Mouse (Mus musculus) lung, embryonic 14.5 days (tissue): ENCODE measurements around the gene Pitpnm1. TPM values are rescaled to one million over a fixed set of nuclear protein-coding genes. Genes with fewer than 3 reads are reported as not detected.

Experiments used
- ATAC-seq: fragments of 200-750 bp; cut with Nextera tagmentation; 2 replicates; pipeline ENCODE4 v1.8.0; 2017; ENCODE audit warnings: mild to moderate bottlenecking, moderate TSS enrichment, moderate library complexity; ENCODE audit not compliant: insufficient read depth
- DNase-seq: peaks from one replicate; pipeline ENCODE4 v3.0.0-alpha.2; 2015
- H3K27ac ChIP-seq: fragments of 300-500 bp; sonication (generic); 2 replicates; pipeline ENCODE4 v1.5.1; 2014; ENCODE audit warnings: low read depth, mild to moderate bottlenecking, moderate library complexity
- H3K27me3 ChIP-seq: fragments of 300-500 bp; sonication (generic); 2 replicates; pipeline ENCODE4 v1.6.1; 2014; ENCODE audit warnings: low read length, control low read depth; ENCODE audit not compliant: insufficient read depth
- H3K36me3 ChIP-seq: fragments of 300-500 bp; sonication (generic); 2 replicates; pipeline ENCODE4 v1.6.1; 2014; ENCODE audit warnings: control low read depth; ENCODE audit not compliant: insufficient read depth
- H3K4me1 ChIP-seq: fragments of 300-500 bp; sonication (generic); 2 replicates; pipeline ENCODE4 v1.6.1; 2014; ENCODE audit warnings: antibody characterized with exemption, control low read depth; ENCODE audit not compliant: insufficient read depth
- H3K4me2 ChIP-seq: fragments of 300-500 bp; sonication (generic); 2 replicates; pipeline ENCODE4 v1.6.1; 2014; ENCODE audit warnings: mild to moderate bottlenecking
- H3K4me3 ChIP-seq: fragments of 300-500 bp; sonication (generic); 2 replicates; pipeline ENCODE4 v1.5.1; 2014; ENCODE audit warnings: low read depth, low read length
- H3K9ac ChIP-seq: fragments of 300-500 bp; sonication (generic); 2 replicates; pipeline ENCODE4 v1.6.1; 2014
- H3K9me3 ChIP-seq: fragments of 300-500 bp; sonication (generic); 2 replicates; pipeline ENCODE4 v1.6.1; 2016; ENCODE audit warnings: low read depth, low read length, control low read depth
- CTCF ChIP-seq: IDR thresholded peaks from 2 replicates; pipeline ENCODE4 v1.5.1; 2016; ENCODE audit warnings: antibody characterized with exemption, low read depth
- WGBS: fragments of 180-500 bp; shearing (Covaris S2); extraction: QIAGEN DNeasy Blood & Tissue Kit; methylation state at CpG from one replicate; pipeline ENCODE4 v1.1.7; 2014; 5-methylcytosine and 5-hydroxymethylcytosine counted together
- polyA plus RNA-seq: library from polyadenylated mRNA; unstranded; fragments of >200 nt; fragmentation: Nextera tagmentation; extraction: Ambion mirVana; gene quantifications from 2 replicates; pipeline ENCODE4 v1.2.1, GENCODE M21; 2014

The Pitpnm1 gene
- polyA plus RNA-seq, 1 experiment from 2014 or later = 5.5 TPM

- no peak for TF ChIP-seq CTCF
- Histone ChIP-seq H3K4me1 (peaks cover 13% of the 10 kb centered on the region; the same call in 1 of the 2 replicates), H3K4me2 (no peak overlapping the region), H3K9me3 (no peaks in the 10 kb centered on the region), H3K4me3 (no peak overlapping the region), H3K27ac (no peak overlapping the region), H3K27me3 (peaks cover 31% of the 10 kb centered on the region), H3K36me3 (no peaks in the 10 kb centered on the region), H3K9ac (no peak overlapping the region)
- DNase-seq (no peak), ATAC-seq (no peak)
- 86% methylated on average over 2 of the region's 2 CpGs for WGBS
These were observed 2.3 kb downstream of the Pitpnm1 start for GRCm38 (mm10) chr19:4102049-4102448.

GRCm38 (mm10) chr19:4102626-4103025 is 2.8 kb downstream of the Pitpnm1 start:
- ATAC-seq (no peak), DNase-seq (no peak)
- no peak overlapping the region for H3K27ac ChIP-seq
- H3K9ac ChIP-seq = no peak overlapping the region
- H3K4me3 ChIP-seq = no peak overlapping the region
- H3K4me2 ChIP-seq = no peak overlapping the region
- no peak for TF ChIP-seq CTCF
- no peaks in the 10 kb centered on the region for H3K36me3 ChIP-seq
- H3K4me1 ChIP-seq = peaks cover 13% of the 10 kb centered on the region; the same call in 1 of the 2 replicates
- H3K27me3 ChIP-seq = peaks cover 31% of the 10 kb centered on the region
- 89% methylated on average over 12 of the region's 12 CpGs for WGBS
- no peaks in the 10 kb centered on the region for H3K9me3 ChIP-seq

- H3K36me3 ChIP-seq = no peaks in the 10 kb centered on the region
- no peak overlapping the region for H3K4me3 ChIP-seq
- H3K9me3 ChIP-seq = no peaks in the 10 kb centered on the region
- DNase-seq = no peak
- H3K27me3 ChIP-seq = peaks cover 31% of the 10 kb centered on the region
- WGBS = 92% methylated on average over 18 of the region's 18 CpGs
- no peak overlapping the region for H3K4me2 ChIP-seq
- TF ChIP-seq CTCF = no peak
- H3K9ac ChIP-seq = no peak overlapping the region
- H3K4me1 ChIP-seq = peaks cover 13% of the 10 kb centered on the region; the same call in 1 of the 2 replicates
- no peak for ATAC-seq
- no peak overlapping the region for H3K27ac ChIP-seq
These were observed 3.5 kb downstream of the Pitpnm1 start for GRCm38 (mm10) chr19:4103294-4103693.

GRCm38 (mm10) chr19:4103792-4104191 is 4.0 kb downstream of the Pitpnm1 start:
- H3K9me3 ChIP-seq = no peaks in the 10 kb centered on the region
- ATAC-seq (no peak), DNase-seq (no peak)
- no peaks in the 10 kb centered on the region for H3K36me3 ChIP-seq
- WGBS = 53% methylated on average over 3 of the region's 3 CpGs
- H3K9ac ChIP-seq = no peak overlapping the region
- H3K27me3 ChIP-seq = peaks cover 31% of the 10 kb centered on the region
- no peak overlapping the region for H3K27ac ChIP-seq
- peaks cover 13% of the 10 kb centered on the region; the same call in 1 of the 2 replicates for H3K4me1 ChIP-seq
- TF ChIP-seq CTCF = no peak
- H3K4me3 ChIP-seq = no peak overlapping the region
- H3K4me2 ChIP-seq = no peak overlapping the region

GRCm38 (mm10) chr19:4104675-4105194 is 4.9 kb downstream of the Pitpnm1 start:
- Histone ChIP-seq H3K36me3 (no peaks in the 10 kb centered on the region), H3K9me3 (no peaks in the 10 kb centered on the region), H3K4me1 (peaks cover 7% of the 10 kb centered on the region; the same call in 1 of the 2 replicates), H3K4me3 (no peak overlapping the region), H3K4me2 (no peak overlapping the region), H3K9ac (no peak overlapping the region), H3K27me3 (peaks cover 26% of the 10 kb centered on the region), H3K27ac (no peak overlapping the region)
- 88% methylated on average over 16 of the region's 16 CpGs for WGBS
- no peak for DNase-seq
- no peak for TF ChIP-seq CTCF
- no peak for ATAC-seq

GRCm38 (mm10) chr19:4106654-4107053 is 6.9 kb downstream of the Pitpnm1 start:
- H3K9ac ChIP-seq = no peak overlapping the region
- 86% methylated on average over 14 of the region's 14 CpGs for WGBS
- H3K36me3 ChIP-seq = no peaks in the 10 kb centered on the region
- no peak overlapping the region for H3K27ac ChIP-seq
- no peak overlapping the region for H3K4me3 ChIP-seq
- no peaks in the 10 kb centered on the region for H3K9me3 ChIP-seq
- H3K27me3 ChIP-seq = peaks cover 6% of the 10 kb centered on the region
- TF ChIP-seq CTCF = no peak
- DNase-seq (no peak), ATAC-seq (no peak)
- no peak overlapping the region for H3K4me2 ChIP-seq
- H3K4me1 ChIP-seq = no peaks in the 10 kb centered on the region

- H3K9me3 ChIP-seq = no peaks in the 10 kb centered on the region
- TF ChIP-seq CTCF = no peak
- WGBS = 82% methylated on average over 9 of the region's 9 CpGs
These were observed 8.7 kb downstream of the Pitpnm1 start for GRCm38 (mm10) chr19:4108535-4108934.

More at GRCm38 (mm10) chr19:4108535-4108934, 8.7 kb downstream of the Pitpnm1 start:
- no peak overlapping the region for H3K4me3 ChIP-seq
- no peak overlapping the region for H3K27ac ChIP-seq
- no peak for ATAC-seq
- DNase-seq = no peak
- peaks cover 17% of the 10 kb centered on the region; the same call in 1 of the 2 replicates for H3K36me3 ChIP-seq
- no peaks in the 10 kb centered on the region for H3K27me3 ChIP-seq
- no peak overlapping the region for H3K9ac ChIP-seq
- H3K4me2 ChIP-seq = no peak overlapping the region
- no peaks in the 10 kb centered on the region for H3K4me1 ChIP-seq
